Mouse (Mus musculus): ENCODE results near the gene Vamp3. TPM values are rescaled to one million over a fixed set of nuclear protein-coding genes. Genes with fewer than 3 reads are reported as not detected.
"Not testable (repeated sequence)": the region's sequence is repeated elsewhere in the genome, so short reads cannot be mapped to it uniquely, and the experiment has no call there.

Vamp3 gene
- polyA plus RNA-seq, 1 experiment from 2014 or later: 104 TPM

DNA sequence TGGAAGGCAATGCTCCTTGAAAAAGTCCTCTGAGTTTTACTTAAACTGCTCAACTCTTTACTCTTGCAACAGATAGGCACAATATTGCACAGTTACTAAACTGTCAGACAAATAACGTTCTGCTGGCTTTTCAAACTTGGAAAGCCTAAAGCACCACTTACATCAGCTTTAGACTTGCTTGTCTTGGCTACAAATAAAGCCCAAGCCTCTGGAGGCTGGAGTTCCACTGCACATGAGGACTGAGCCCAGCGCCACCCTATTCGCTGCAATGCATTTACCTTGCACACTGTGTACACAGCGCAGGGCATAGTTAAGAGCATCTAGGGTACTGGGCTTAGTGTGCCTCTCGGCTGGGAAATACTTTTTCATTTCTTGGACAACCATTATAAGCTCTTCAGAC, 14.5 kb downstream of the Vamp3 start:
- 0 out of 2 replicates have a peak overlapping the region, but pooled peaks have one; percentile 68 for H3K9ac ChIP-seq (ENCODE audit: low read depth, low read length)
- 31% methylated on average over 5 of the region's 5 CpGs for WGBS
- peak overlapping the region; percentile 96 for H3K4me2 ChIP-seq (replicated peaks; ENCODE audit: low read depth)
- TF ChIP-seq CTCF (IDR thresholded peaks at IDR 0.05; ENCODE audit: low read depth): no peak
- H3K36me3 ChIP-seq (ENCODE audit: control insufficient read depth, insufficient read depth): peaks cover 17% of the 10 kb centered on the region
- no peaks in the 10 kb centered on the region; the same call in 1 of the 2 replicates for H3K4me1 ChIP-seq (replicated peaks; ENCODE audit: control insufficient read depth, insufficient read depth, low read length)
- peak overlapping the region; percentile 46 for H3K4me3 ChIP-seq (ENCODE audit: low read depth, low read length)
- H3K27me3 ChIP-seq (replicated peaks; ENCODE audit: control insufficient read depth, insufficient read depth, low read length): no peaks in the 10 kb centered on the region
- no peak for ATAC-seq
- no peak overlapping the region for H3K27ac ChIP-seq (ENCODE audit: low read depth, low read length)
- no peaks in the 10 kb centered on the region for H3K9me3 ChIP-seq (ENCODE audit: control insufficient read depth)

DNA sequence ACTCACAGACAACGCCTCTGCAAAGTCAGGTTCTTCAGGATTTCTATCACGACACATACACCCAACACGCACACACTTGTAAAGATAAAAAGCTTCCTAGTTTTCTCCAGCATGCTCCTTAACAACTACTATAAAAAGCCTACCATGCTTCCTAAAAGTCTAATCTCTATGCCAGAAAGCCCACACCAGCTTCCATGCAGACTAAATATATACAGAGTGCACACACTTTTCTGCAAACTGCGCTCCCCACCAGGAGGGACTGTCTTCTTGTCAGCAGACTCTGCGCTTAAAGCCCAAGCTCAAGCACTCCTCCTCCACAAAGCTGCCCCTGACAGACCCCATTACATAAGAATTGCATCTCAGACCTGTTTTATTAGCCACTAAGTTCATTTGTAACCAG, 16.3 kb downstream of the Vamp3 start:
- no peak overlapping the region for H3K9ac ChIP-seq (ENCODE audit: low read depth, low read length)
- no peaks in the 10 kb centered on the region for H3K27me3 ChIP-seq (replicated peaks; ENCODE audit: control insufficient read depth, insufficient read depth, low read length)
- WGBS: 82% methylated on average over 5 of the region's 5 CpGs
- H3K4me2 ChIP-seq (replicated peaks; ENCODE audit: low read depth): no peak overlapping the region
- no peaks in the 10 kb centered on the region; the same call in 1 of the 2 replicates for H3K4me1 ChIP-seq (replicated peaks; ENCODE audit: control insufficient read depth, insufficient read depth, low read length)
- no peak for TF ChIP-seq CTCF (IDR thresholded peaks at IDR 0.05; ENCODE audit: low read depth)
- H3K4me3 ChIP-seq (ENCODE audit: low read depth, low read length): no peak overlapping the region
- ATAC-seq: no peak
- H3K27ac ChIP-seq (ENCODE audit: low read depth, low read length): no peak overlapping the region
- peaks cover 2% of the 10 kb centered on the region; the same call in 1 of the 2 replicates for H3K36me3 ChIP-seq (ENCODE audit: control insufficient read depth, insufficient read depth)
- H3K9me3 ChIP-seq (ENCODE audit: control insufficient read depth): no peaks in the 10 kb centered on the region

DNA sequence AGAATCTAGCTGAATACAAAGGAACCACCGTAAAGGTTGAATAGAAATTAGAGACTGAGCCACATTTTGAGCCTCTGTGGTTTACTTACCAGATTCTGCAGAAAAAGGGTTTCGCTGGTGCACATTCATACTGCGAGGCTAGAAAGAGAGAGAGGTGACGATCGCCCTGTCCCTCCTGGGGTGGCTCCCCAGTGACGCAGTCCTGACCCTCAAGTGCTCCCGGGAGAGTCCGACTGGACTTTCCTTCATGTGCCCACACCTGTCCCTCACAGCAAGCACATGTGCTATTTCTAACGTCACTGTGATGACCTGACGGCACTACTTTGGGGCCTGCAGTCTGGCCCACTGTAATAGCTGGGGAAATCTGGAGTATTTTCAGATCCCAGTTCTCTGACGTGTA, 20.0 kb downstream of the Vamp3 start:
- Histone ChIP-seq H3K9ac (ENCODE audit: low read depth, low read length) (no peak overlapping the region), H3K4me2 (replicated peaks; ENCODE audit: low read depth) (no peak overlapping the region), H3K9me3 (ENCODE audit: control insufficient read depth) (no peaks in the 10 kb centered on the region), H3K4me3 (ENCODE audit: low read depth, low read length) (no peak overlapping the region), H3K36me3 (ENCODE audit: control insufficient read depth, insufficient read depth) (peaks cover 3% of the 10 kb centered on the region; the same call in 1 of the 2 replicates), H3K4me1 (replicated peaks; ENCODE audit: control insufficient read depth, insufficient read depth, low read length) (no peaks in the 10 kb centered on the region), H3K27me3 (replicated peaks; ENCODE audit: control insufficient read depth, insufficient read depth, low read length) (no peaks in the 10 kb centered on the region), H3K27ac (ENCODE audit: low read depth, low read length) (no peak overlapping the region)
- no peak for ATAC-seq
- TF ChIP-seq CTCF (IDR thresholded peaks at IDR 0.05; ENCODE audit: low read depth): no peak
- 89% methylated on average over 11 of the region's 11 CpGs for WGBS

DNA sequence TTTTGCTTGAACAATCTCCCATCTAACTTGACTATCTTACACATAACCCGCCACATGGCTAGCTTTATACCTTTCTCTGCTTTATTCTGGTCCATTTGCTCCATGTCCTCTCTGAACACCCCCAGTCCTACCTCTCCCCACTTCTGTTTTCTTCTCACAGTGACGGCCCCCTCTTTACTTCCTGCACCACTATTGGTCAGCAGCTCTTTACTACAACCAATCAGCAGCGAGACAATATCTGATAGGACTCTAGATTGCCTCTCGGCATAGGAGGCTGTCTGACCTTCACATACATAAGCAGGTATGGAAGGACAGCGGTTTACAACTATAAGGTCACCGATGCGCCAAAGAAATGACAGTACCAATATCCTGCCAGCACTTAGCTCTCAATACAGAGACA, 21.2 kb downstream of the Vamp3 start:
- ATAC-seq: no peak
- no peak overlapping the region for H3K4me3 ChIP-seq (ENCODE audit: low read depth, low read length)
- H3K4me1 ChIP-seq (replicated peaks; ENCODE audit: control insufficient read depth, insufficient read depth, low read length): no peaks in the 10 kb centered on the region
- H3K4me2 ChIP-seq (replicated peaks; ENCODE audit: low read depth): no peak overlapping the region
- peaks cover 3% of the 10 kb centered on the region; the same call in 1 of the 2 replicates for H3K36me3 ChIP-seq (ENCODE audit: control insufficient read depth, insufficient read depth)
- H3K9ac ChIP-seq (ENCODE audit: low read depth, low read length): no peak overlapping the region
- no peaks in the 10 kb centered on the region for H3K27me3 ChIP-seq (replicated peaks; ENCODE audit: control insufficient read depth, insufficient read depth, low read length)
- no peak for TF ChIP-seq CTCF (IDR thresholded peaks at IDR 0.05; ENCODE audit: low read depth)
- WGBS: 86% methylated on average over 7 of the region's 7 CpGs
- no peak overlapping the region for H3K27ac ChIP-seq (ENCODE audit: low read depth, low read length)
- H3K9me3 ChIP-seq (ENCODE audit: control insufficient read depth): no peaks in the 10 kb centered on the region

DNA sequence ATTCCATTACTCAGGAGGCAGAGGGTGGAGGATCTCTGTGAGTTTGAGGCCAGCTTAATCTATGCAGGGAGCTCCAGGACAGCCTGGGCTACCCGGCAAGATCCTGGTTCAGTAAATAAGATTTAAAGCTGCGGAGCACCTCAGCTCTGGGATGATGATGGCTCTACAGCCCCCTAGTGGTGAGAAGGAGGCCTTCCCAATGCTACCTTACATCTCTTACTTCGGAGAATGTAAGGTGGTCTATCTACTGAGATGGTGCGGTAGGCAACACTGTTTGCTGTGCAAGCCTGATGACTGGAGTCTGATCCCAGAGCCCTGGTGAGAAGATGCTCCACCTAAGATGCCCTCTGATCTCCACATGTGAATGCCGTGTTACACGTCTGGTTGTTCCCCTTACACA, 30.8 kb downstream of the Vamp3 start:
- TF ChIP-seq CTCF (IDR thresholded peaks at IDR 0.05; ENCODE audit: low read depth): peak; percentile 84
- no peak overlapping the region for H3K4me2 ChIP-seq (replicated peaks; ENCODE audit: low read depth)
- H3K9me3 ChIP-seq (ENCODE audit: control insufficient read depth): no peaks in the 10 kb centered on the region
- WGBS: 48% methylated on average over 6 of the region's 6 CpGs
- H3K4me1 ChIP-seq (replicated peaks; ENCODE audit: control insufficient read depth, insufficient read depth, low read length): no peaks in the 10 kb centered on the region
- no peak overlapping the region for H3K9ac ChIP-seq (ENCODE audit: low read depth, low read length)
- H3K27ac ChIP-seq (ENCODE audit: low read depth, low read length): no peak overlapping the region
- peaks cover 6% of the 10 kb centered on the region; the same call in 1 of the 2 replicates for H3K36me3 ChIP-seq (ENCODE audit: control insufficient read depth, insufficient read depth)
- no peaks in the 10 kb centered on the region for H3K27me3 ChIP-seq (replicated peaks; ENCODE audit: control insufficient read depth, insufficient read depth, low read length)
- no peak for ATAC-seq
- H3K4me3 ChIP-seq (ENCODE audit: low read depth, low read length): no peak overlapping the region

DNA sequence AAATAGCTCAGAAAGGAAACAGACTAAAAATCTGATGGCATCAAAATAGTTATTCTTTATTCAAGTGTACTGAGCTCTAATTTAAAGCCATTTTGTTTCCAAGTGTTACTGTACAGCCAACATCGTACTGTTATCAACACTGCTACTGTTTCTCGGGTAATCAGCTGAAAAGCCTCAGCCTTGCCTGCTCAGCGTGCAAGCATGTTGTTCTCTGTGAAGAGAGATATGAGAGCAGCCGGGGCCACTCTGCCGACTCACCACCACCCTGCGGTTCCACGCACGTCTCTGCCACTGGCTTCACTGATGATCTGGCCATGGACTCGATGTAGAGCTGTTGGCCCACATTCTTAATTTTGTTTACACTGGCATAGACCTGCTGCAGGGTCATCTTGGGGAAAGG, 33.6 kb downstream of the Vamp3 start:
- Histone ChIP-seq H3K9me3 (ENCODE audit: control insufficient read depth) (no peaks in the 10 kb centered on the region), H3K4me2 (replicated peaks; ENCODE audit: low read depth) (no peak overlapping the region), H3K4me1 (replicated peaks; ENCODE audit: control insufficient read depth, insufficient read depth, low read length) (no peaks in the 10 kb centered on the region), H3K36me3 (ENCODE audit: control insufficient read depth, insufficient read depth) (peaks cover 6% of the 10 kb centered on the region; the same call in 1 of the 2 replicates), H3K27ac (ENCODE audit: low read depth, low read length) (no peak overlapping the region), H3K9ac (ENCODE audit: low read depth, low read length) (no peak overlapping the region), H3K27me3 (replicated peaks; ENCODE audit: control insufficient read depth, insufficient read depth, low read length) (no peaks in the 10 kb centered on the region), H3K4me3 (ENCODE audit: low read depth, low read length) (no peak overlapping the region)
- 71% methylated on average over 9 of the region's 9 CpGs for WGBS
- TF ChIP-seq CTCF (IDR thresholded peaks at IDR 0.05; ENCODE audit: low read depth): no peak
- ATAC-seq: no peak

DNA sequence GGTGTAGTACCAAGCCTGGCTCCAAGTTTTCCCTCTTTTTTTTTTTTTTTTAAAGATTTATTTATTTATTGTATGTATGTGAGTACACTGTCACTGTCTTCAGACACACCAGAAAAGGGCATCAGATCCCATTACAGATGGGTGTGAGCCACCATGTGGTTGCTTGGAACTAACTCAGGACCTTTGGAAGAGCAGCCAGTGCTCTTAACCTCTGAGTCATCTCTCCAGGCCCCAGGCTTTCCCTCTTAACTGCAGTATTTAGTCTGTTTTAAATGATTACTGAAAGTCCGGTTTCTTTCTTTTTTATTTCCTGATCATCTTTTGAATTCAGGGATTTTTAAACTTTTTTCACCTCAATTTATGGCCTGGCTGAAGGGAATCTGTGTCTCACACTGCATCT, 40.4 kb downstream of the Vamp3 start:
- ATAC-seq; H3K4me1 ChIP-seq (replicated peaks; ENCODE audit: control insufficient read depth, insufficient read depth, low read length); H3K27me3 ChIP-seq (replicated peaks; ENCODE audit: control insufficient read depth, insufficient read depth, low read length); H3K9ac ChIP-seq (ENCODE audit: low read depth, low read length); H3K27ac ChIP-seq (ENCODE audit: low read depth, low read length); H3K9me3 ChIP-seq (ENCODE audit: control insufficient read depth); H3K4me2 ChIP-seq (replicated peaks; ENCODE audit: low read depth); H3K4me3 ChIP-seq (ENCODE audit: low read depth, low read length): not testable (repeated sequence)
- peaks cover 22% of the 10 kb centered on the region; the same call in 1 of the 2 replicates for H3K36me3 ChIP-seq (ENCODE audit: control insufficient read depth, insufficient read depth)
- 97% methylated on average over 1 of the region's 1 CpGs for WGBS

Measured in intestine, postnatal 0 days (tissue).